Mouse (Mus musculus) ES-Bruce4 (cell line): Measurements from ENCODE around the gene Hap1.
"Not testable (repeated sequence)": the region's sequence is repeated elsewhere in the genome, so short reads cannot be mapped to it uniquely, and the experiment has no call there.

Experiments used
- CTCF ChIP-seq: IDR thresholded peaks from one replicate; pipeline ENCODE4 v1.8.1; 2011; ENCODE audit warnings: low read depth, low read length
- POLR2A ChIP-seq: IDR thresholded peaks from one replicate; pipeline ENCODE4 v1.8.1; 2011; ENCODE audit warnings: low read length; ENCODE audit not compliant: insufficient read depth

GRCm38 (mm10) chr11:100320701-100321410 lies 35.1 kb downstream of the Hap1 start:
- TF ChIP-seq POLR2A, CTCF: not testable (repeated sequence)
